Mouse (Mus musculus): ENCODE results near the gene Ss18l2. TPM values are rescaled to one million over a fixed set of nuclear protein-coding genes. Genes with fewer than 3 reads are reported as not detected.

Ss18l2 gene
- polyA plus RNA-seq, 1 experiment from 2014 or later: 237 TPM

GRCm38 (mm10) chr9:121682037-121682680 is 28.0 kb upstream of the Ss18l2 start:
- Histone ChIP-seq H3K4me1 (ENCODE audit: control insufficient read depth in 2 of 2, insufficient read depth in 2 of 2, low read length in 2 of 2) (peaks cover 0 to 2% of the 10 kb centered on the region in 2 experiments; a peak in 1 of 4 replicates), H3K9ac (ENCODE audit: low read length) (no peak overlapping the region), H3K9me3 (ENCODE audit: control insufficient read depth, low read length) (no peaks in the 10 kb centered on the region), H3K4me3 (ENCODE audit: control insufficient read depth in 1 of 2, insufficient read depth in 1 of 2, low read depth in 1 of 2, low read length in 2 of 2) (no peak overlapping the region), H3K27me3 (ENCODE audit: control insufficient read depth, insufficient read depth, low read length) (no peaks in the 10 kb centered on the region), H3K27ac (replicated peaks in 1 of 2; ENCODE audit: control insufficient read depth in 1 of 2, insufficient read depth in 1 of 2, low read depth in 2 of 2, low read length in 2 of 2) (no peak overlapping the region), H3K4me2 (ENCODE audit: low read length) (no peak overlapping the region), H3K36me3 (ENCODE audit: control insufficient read depth, insufficient read depth, low read length) (peaks cover 29% of the 10 kb centered on the region)
- WGBS: 70% methylated on average over 18 of the region's 18 CpGs
- no peak for ATAC-seq (ENCODE audit: insufficient number of reproducible peaks, insufficient read depth, low FRiP score, low read depth)

GRCm38 (mm10) chr9:121684702-121685101 is 25.4 kb upstream of the Ss18l2 start:
- ATAC-seq (ENCODE audit: insufficient number of reproducible peaks, insufficient read depth, low FRiP score, low read depth): no peak
- H3K27me3 ChIP-seq (ENCODE audit: control insufficient read depth, insufficient read depth, low read length): no peaks in the 10 kb centered on the region
- no peak overlapping the region for H3K27ac ChIP-seq (replicated peaks in 1 of 2; ENCODE audit: control insufficient read depth in 1 of 2, insufficient read depth in 1 of 2, low read depth in 2 of 2, low read length in 2 of 2)
- peaks cover 40% of the 10 kb centered on the region for H3K36me3 ChIP-seq (ENCODE audit: control insufficient read depth, insufficient read depth, low read length)
- no peaks in the 10 kb centered on the region for H3K4me1 ChIP-seq (ENCODE audit: control insufficient read depth in 2 of 2, insufficient read depth in 2 of 2, low read length in 2 of 2)
- no peak overlapping the region for H3K4me3 ChIP-seq (ENCODE audit: control insufficient read depth in 1 of 2, insufficient read depth in 1 of 2, low read depth in 1 of 2, low read length in 2 of 2)
- no peak overlapping the region for H3K4me2 ChIP-seq (ENCODE audit: low read length)
- WGBS: 73% methylated on average over 7 of the region's 7 CpGs
- no peaks in the 10 kb centered on the region for H3K9me3 ChIP-seq (ENCODE audit: control insufficient read depth, low read length)
- H3K9ac ChIP-seq (ENCODE audit: low read length): no peak overlapping the region

GRCm38 (mm10) chr9:121690200-121690651 is 19.9 kb upstream of the Ss18l2 start:
- H3K9me3 ChIP-seq (ENCODE audit: control insufficient read depth, low read length): no peaks in the 10 kb centered on the region
- no peak overlapping the region for H3K4me2 ChIP-seq (ENCODE audit: low read length)
- H3K4me1 ChIP-seq (ENCODE audit: control insufficient read depth in 2 of 2, insufficient read depth in 2 of 2, low read length in 2 of 2): no peaks in the 10 kb centered on the region
- 80% methylated on average over 15 of the region's 15 CpGs for WGBS
- ATAC-seq (ENCODE audit: insufficient number of reproducible peaks, insufficient read depth, low FRiP score, low read depth): no peak
- no peak overlapping the region for H3K9ac ChIP-seq (ENCODE audit: low read length)
- no peaks in the 10 kb centered on the region for H3K27me3 ChIP-seq (ENCODE audit: control insufficient read depth, insufficient read depth, low read length)
- peaks cover 24% of the 10 kb centered on the region for H3K36me3 ChIP-seq (ENCODE audit: control insufficient read depth, insufficient read depth, low read length)
- H3K4me3 ChIP-seq (ENCODE audit: control insufficient read depth in 1 of 2, insufficient read depth in 1 of 2, low read depth in 1 of 2, low read length in 2 of 2): no peak overlapping the region
- no peak overlapping the region for H3K27ac ChIP-seq (replicated peaks in 1 of 2; ENCODE audit: control insufficient read depth in 1 of 2, insufficient read depth in 1 of 2, low read depth in 2 of 2, low read length in 2 of 2)

GRCm38 (mm10) chr9:121690734-121691133 is 19.4 kb upstream of the Ss18l2 start:
- Histone ChIP-seq H3K27ac (replicated peaks in 1 of 2; ENCODE audit: control insufficient read depth in 1 of 2, insufficient read depth in 1 of 2, low read depth in 2 of 2, low read length in 2 of 2) (no peak overlapping the region), H3K9ac (ENCODE audit: low read length) (no peak overlapping the region), H3K9me3 (ENCODE audit: control insufficient read depth, low read length) (no peaks in the 10 kb centered on the region), H3K4me3 (ENCODE audit: control insufficient read depth in 1 of 2, insufficient read depth in 1 of 2, low read depth in 1 of 2, low read length in 2 of 2) (no peak overlapping the region), H3K27me3 (ENCODE audit: control insufficient read depth, insufficient read depth, low read length) (no peaks in the 10 kb centered on the region), H3K36me3 (ENCODE audit: control insufficient read depth, insufficient read depth, low read length) (peaks cover 21% of the 10 kb centered on the region), H3K4me1 (ENCODE audit: control insufficient read depth in 2 of 2, insufficient read depth in 2 of 2, low read length in 2 of 2) (no peaks in the 10 kb centered on the region), H3K4me2 (ENCODE audit: low read length) (no peak overlapping the region)
- 87% methylated on average over 7 of the region's 7 CpGs for WGBS
- ATAC-seq (ENCODE audit: insufficient number of reproducible peaks, insufficient read depth, low FRiP score, low read depth): no peak

GRCm38 (mm10) chr9:121694736-121695135 is 15.4 kb upstream of the Ss18l2 start:
- peaks cover 10% of the 10 kb centered on the region for H3K36me3 ChIP-seq (ENCODE audit: control insufficient read depth, insufficient read depth, low read length)
- H3K9me3 ChIP-seq (ENCODE audit: control insufficient read depth, low read length): no peaks in the 10 kb centered on the region
- H3K27ac ChIP-seq (replicated peaks in 1 of 2; ENCODE audit: control insufficient read depth in 1 of 2, insufficient read depth in 1 of 2, low read depth in 2 of 2, low read length in 2 of 2): no peak overlapping the region
- WGBS: 79% methylated on average over 12 of the region's 12 CpGs
- no peak overlapping the region for H3K9ac ChIP-seq (ENCODE audit: low read length)
- H3K4me2 ChIP-seq (ENCODE audit: low read length): no peak overlapping the region
- ATAC-seq (ENCODE audit: insufficient number of reproducible peaks, insufficient read depth, low FRiP score, low read depth): no peak
- H3K27me3 ChIP-seq (ENCODE audit: control insufficient read depth, insufficient read depth, low read length): no peaks in the 10 kb centered on the region
- H3K4me1 ChIP-seq (ENCODE audit: control insufficient read depth in 2 of 2, insufficient read depth in 2 of 2, low read length in 2 of 2): no peaks in the 10 kb centered on the region
- H3K4me3 ChIP-seq (ENCODE audit: control insufficient read depth in 1 of 2, insufficient read depth in 1 of 2, low read depth in 1 of 2, low read length in 2 of 2): no peak overlapping the region

GRCm38 (mm10) chr9:121696626-121697025 is 13.5 kb upstream of the Ss18l2 start:
- Histone ChIP-seq H3K9me3 (ENCODE audit: control insufficient read depth, low read length) (no peaks in the 10 kb centered on the region), H3K4me2 (ENCODE audit: low read length) (no peak overlapping the region), H3K27me3 (ENCODE audit: control insufficient read depth, insufficient read depth, low read length) (no peaks in the 10 kb centered on the region), H3K4me1 (ENCODE audit: control insufficient read depth in 2 of 2, insufficient read depth in 2 of 2, low read length in 2 of 2) (no peaks in the 10 kb centered on the region), H3K27ac (replicated peaks in 1 of 2; ENCODE audit: control insufficient read depth in 1 of 2, insufficient read depth in 1 of 2, low read depth in 2 of 2, low read length in 2 of 2) (no peak overlapping the region), H3K4me3 (ENCODE audit: control insufficient read depth in 1 of 2, insufficient read depth in 1 of 2, low read depth in 1 of 2, low read length in 2 of 2) (no peak overlapping the region), H3K36me3 (ENCODE audit: control insufficient read depth, insufficient read depth, low read length) (0 out of 2 replicates have a peak, but pooled peaks cover 3% of the 10 kb centered on the region), H3K9ac (ENCODE audit: low read length) (no peak overlapping the region)
- no peak for ATAC-seq (ENCODE audit: insufficient number of reproducible peaks, insufficient read depth, low FRiP score, low read depth)
- 87% methylated on average over 9 of the region's 9 CpGs for WGBS

GRCm38 (mm10) chr9:121697150-121698049 is 12.7 kb upstream of the Ss18l2 start:
- Histone ChIP-seq H3K9me3 (ENCODE audit: control insufficient read depth, low read length) (no peaks in the 10 kb centered on the region), H3K27me3 (ENCODE audit: control insufficient read depth, insufficient read depth, low read length) (no peaks in the 10 kb centered on the region), H3K4me1 (ENCODE audit: control insufficient read depth in 2 of 2, insufficient read depth in 2 of 2, low read length in 2 of 2) (no peaks in the 10 kb centered on the region), H3K36me3 (ENCODE audit: control insufficient read depth, insufficient read depth, low read length) (0 out of 2 replicates have a peak, but pooled peaks cover 3% of the 10 kb centered on the region), H3K9ac (ENCODE audit: low read length) (no peak overlapping the region), H3K4me2 (ENCODE audit: low read length) (no peak overlapping the region), H3K4me3 (ENCODE audit: control insufficient read depth in 1 of 2, insufficient read depth in 1 of 2, low read depth in 1 of 2, low read length in 2 of 2) (no peak overlapping the region), H3K27ac (replicated peaks in 1 of 2; ENCODE audit: control insufficient read depth in 1 of 2, insufficient read depth in 1 of 2, low read depth in 2 of 2, low read length in 2 of 2) (no peak overlapping the region)
- 96% methylated on average over 1 of the region's 1 CpGs for WGBS
- ATAC-seq (ENCODE audit: insufficient number of reproducible peaks, insufficient read depth, low FRiP score, low read depth): no peak
